Mouse (Mus musculus): Measurements from ENCODE around the gene Gja5.

Gene Gja5

GRCm38 (mm10) chr3:97117511-97117910, 213.0 kb downstream of the Gja5 start:
- DNase-seq, result no peak

DNA sequence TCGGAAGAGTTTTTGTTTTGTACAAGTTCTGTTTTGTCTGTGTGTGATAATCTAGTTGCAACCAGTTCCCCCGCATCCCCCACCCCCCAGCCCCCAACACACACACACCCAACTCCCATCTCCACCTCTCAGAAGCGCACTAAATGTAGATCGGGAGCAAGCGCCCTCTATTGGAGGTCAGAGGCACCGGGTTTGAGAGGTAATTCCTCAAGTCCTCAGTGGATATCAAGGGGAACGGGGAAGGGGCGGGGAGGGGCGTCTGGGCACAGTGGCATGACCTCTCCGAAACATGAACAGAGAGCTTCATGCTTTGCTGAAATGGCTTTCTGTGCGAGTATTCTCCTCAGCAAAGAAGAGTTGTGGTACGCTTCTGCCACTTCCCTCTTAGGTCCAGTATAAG, 213.8 kb downstream of the Gja5 start:
- DNase-seq, result no peak

DNA sequence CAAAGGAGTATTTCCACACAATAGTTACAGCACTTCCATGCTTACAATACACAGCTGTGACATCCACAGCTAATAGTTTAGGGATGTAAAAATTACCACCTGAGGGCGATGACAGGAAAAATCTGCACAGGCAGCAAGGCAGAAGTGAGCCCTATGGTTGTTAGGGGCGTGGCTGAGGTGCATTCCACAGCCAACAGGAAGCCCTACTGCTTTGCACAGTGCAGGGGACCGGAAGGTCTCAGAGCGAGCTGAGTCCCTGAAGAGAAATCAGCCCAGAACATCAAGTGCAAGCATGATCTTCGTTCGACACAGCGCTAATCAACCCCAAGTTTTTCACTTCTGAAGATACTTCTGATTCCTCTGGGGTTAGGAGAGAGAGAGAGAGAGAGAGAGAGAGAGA, 219.7 kb downstream of the Gja5 start:
- no peak for DNase-seq
